Mouse (Mus musculus): ENCODE data around the gene Adam19. TPM values are rescaled to one million over a fixed set of nuclear protein-coding genes. Genes with fewer than 3 reads are reported as not detected.
"Not testable (repeated sequence)": the region's sequence is repeated elsewhere in the genome, so short reads cannot be mapped to it uniquely, and the experiment has no call there.

Gene Adam19
- polyA plus RNA-seq, 1 experiment from 2014 or later: 6.5 TPM

DNA sequence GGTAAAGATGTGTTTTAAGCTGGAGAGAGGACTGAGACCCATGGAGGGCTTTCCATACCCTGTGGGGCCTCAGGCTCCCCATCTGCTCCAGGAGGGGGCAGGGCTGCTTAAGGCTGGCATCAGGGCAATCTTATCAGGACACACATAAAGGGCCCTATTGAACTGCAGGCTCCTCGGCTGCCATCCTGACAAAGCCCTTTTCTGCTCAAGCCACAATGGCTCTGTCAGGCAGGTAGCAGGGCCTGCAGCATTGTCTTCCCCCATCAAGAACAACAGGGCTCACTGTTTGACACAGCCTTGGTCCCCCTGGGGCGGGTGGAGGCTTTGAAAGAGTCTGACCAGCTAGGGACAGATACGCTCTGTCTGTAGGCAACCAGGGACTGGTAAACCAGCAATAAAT lies 114.1 kb downstream of the Adam19 start:
- DNase-seq (ENCODE audit: low spot score) (no peak), ATAC-seq (replicated peaks; ENCODE audit: low FRiP score, low read depth) (no peak)
- no peak for TF ChIP-seq CTCF (IDR thresholded peaks at IDR 0.05; ENCODE audit: low read depth)
- Histone ChIP-seq H3K4me1 (replicated peaks; ENCODE audit: insufficient read depth, low read length) (no peaks in the 10 kb centered on the region), H3K9ac (ENCODE audit: low read depth, low read length) (no peak overlapping the region), H3K27me3 (ENCODE audit: insufficient read depth, low read length) (no peaks in the 10 kb centered on the region), H3K4me2 (ENCODE audit: low read length) (no peak overlapping the region), H3K36me3 (ENCODE audit: insufficient read depth, low read length) (no peaks in the 10 kb centered on the region), H3K27ac (no peak overlapping the region), H3K4me3 (replicated peaks; ENCODE audit: low read depth, low read length) (no peak overlapping the region), H3K9me3 (replicated peaks; ENCODE audit: low read length) (no peaks in the 10 kb centered on the region)
- WGBS: 75% methylated on average over 3 of the region's 3 CpGs

DNA sequence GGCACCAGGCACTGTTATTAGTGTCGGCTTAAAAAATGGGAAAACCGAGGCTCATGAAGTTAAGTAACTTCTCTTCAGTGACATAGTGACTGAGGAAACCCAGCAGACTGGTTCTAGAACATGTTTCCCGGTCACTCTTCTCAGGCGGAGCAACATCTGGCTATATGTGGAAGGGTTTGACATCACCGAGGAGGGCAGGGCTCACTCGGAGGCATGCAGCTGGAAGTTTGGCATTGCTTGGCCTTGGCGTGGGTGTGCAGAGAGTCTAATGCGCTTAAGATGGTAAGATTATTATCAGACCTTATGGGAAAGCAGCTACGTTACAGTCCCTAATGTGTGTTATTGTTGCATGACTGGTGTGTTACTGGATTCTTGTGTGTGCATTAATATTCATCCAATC lies 116.3 kb downstream of the Adam19 start:
- Histone ChIP-seq H3K9ac (ENCODE audit: low read depth, low read length) (no peak overlapping the region), H3K9me3 (replicated peaks; ENCODE audit: low read length) (no peaks in the 10 kb centered on the region), H3K4me2 (ENCODE audit: low read length) (no peak overlapping the region), H3K36me3 (ENCODE audit: insufficient read depth, low read length) (no peaks in the 10 kb centered on the region), H3K27me3 (ENCODE audit: insufficient read depth, low read length) (no peaks in the 10 kb centered on the region), H3K27ac (no peak overlapping the region), H3K4me3 (replicated peaks; ENCODE audit: low read depth, low read length) (no peak overlapping the region), H3K4me1 (replicated peaks; ENCODE audit: insufficient read depth, low read length) (no peaks in the 10 kb centered on the region)
- DNase-seq (ENCODE audit: low spot score) (no peak), ATAC-seq (replicated peaks; ENCODE audit: low FRiP score, low read depth) (no peak)
- TF ChIP-seq CTCF (IDR thresholded peaks at IDR 0.05; ENCODE audit: low read depth): no peak
- WGBS: 88% methylated on average over 9 of the region's 9 CpGs

GRCm38 (mm10) chr11:46176155-46176554 lies 120.4 kb downstream of the Adam19 start:
- no peak for ATAC-seq (replicated peaks; ENCODE audit: low FRiP score, low read depth)
- no peak for DNase-seq (ENCODE audit: low spot score)
- TF ChIP-seq CTCF (IDR thresholded peaks at IDR 0.05; ENCODE audit: low read depth): no peak
- H3K4me3 ChIP-seq (replicated peaks; ENCODE audit: low read depth, low read length): no peak overlapping the region
- no peaks in the 10 kb centered on the region for H3K9me3 ChIP-seq (replicated peaks; ENCODE audit: low read length)
- no peak overlapping the region for H3K9ac ChIP-seq (ENCODE audit: low read depth, low read length)
- no peaks in the 10 kb centered on the region for H3K4me1 ChIP-seq (replicated peaks; ENCODE audit: insufficient read depth, low read length)
- H3K36me3 ChIP-seq (ENCODE audit: insufficient read depth, low read length): no peaks in the 10 kb centered on the region
- H3K27ac ChIP-seq: no peak overlapping the region
- no peak overlapping the region for H3K4me2 ChIP-seq (ENCODE audit: low read length)
- no peaks in the 10 kb centered on the region for H3K27me3 ChIP-seq (ENCODE audit: insufficient read depth, low read length)
- 77% methylated on average over 6 of the region's 6 CpGs for WGBS

DNA sequence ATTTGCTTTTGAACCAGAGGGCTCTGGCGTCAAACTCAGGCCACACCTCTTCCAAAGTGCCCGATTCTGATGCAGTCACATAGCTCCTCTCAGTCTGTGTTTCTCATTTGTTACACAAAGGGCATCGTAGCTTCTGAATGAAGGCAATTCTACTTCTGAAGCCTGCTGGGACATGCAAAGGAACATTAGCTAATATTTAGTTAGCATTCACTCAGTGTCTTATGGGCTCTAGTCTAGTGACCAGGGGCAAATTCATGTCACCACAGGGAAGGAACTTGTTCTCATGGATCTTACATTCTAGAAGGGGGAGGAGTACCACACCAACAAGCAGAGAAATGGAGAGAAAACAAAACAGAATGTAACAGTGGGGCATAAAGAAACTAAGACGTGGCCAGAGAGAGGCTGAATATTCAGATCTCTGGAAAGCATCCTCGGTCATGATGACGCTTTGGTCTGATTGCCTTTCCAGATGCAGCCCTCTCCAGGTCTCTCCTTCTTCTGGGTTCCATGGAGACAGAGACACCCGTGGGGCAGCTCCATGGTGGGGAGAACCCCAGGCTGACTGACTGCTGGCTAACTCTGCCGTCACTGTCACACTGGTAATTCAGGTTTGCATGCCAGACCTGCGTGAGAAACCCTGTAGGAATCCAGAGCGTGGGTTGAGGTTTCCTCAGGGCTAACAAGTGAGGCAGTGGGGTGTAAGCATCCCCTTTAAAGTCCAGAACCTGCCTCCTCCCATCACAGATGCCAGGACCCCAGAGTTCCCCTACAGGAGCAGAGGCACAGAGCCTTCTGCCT lies 121.7 kb downstream of the Adam19 start:
- Histone ChIP-seq H3K36me3 (ENCODE audit: insufficient read depth, low read length) (no peaks in the 10 kb centered on the region), H3K27me3 (ENCODE audit: insufficient read depth, low read length) (no peaks in the 10 kb centered on the region), H3K4me1 (replicated peaks; ENCODE audit: insufficient read depth, low read length) (no peaks in the 10 kb centered on the region), H3K9me3 (replicated peaks; ENCODE audit: low read length) (no peaks in the 10 kb centered on the region), H3K4me3 (replicated peaks; ENCODE audit: low read depth, low read length) (no peak overlapping the region), H3K9ac (ENCODE audit: low read depth, low read length) (no peak overlapping the region), H3K4me2 (ENCODE audit: low read length) (no peak overlapping the region), H3K27ac (no peak overlapping the region)
- TF ChIP-seq CTCF (IDR thresholded peaks at IDR 0.05; ENCODE audit: low read depth): no peak
- ATAC-seq (replicated peaks; ENCODE audit: low FRiP score, low read depth) (no peak), DNase-seq (ENCODE audit: low spot score) (no peak)
- 77% methylated on average over 10 of the region's 10 CpGs for WGBS

DNA sequence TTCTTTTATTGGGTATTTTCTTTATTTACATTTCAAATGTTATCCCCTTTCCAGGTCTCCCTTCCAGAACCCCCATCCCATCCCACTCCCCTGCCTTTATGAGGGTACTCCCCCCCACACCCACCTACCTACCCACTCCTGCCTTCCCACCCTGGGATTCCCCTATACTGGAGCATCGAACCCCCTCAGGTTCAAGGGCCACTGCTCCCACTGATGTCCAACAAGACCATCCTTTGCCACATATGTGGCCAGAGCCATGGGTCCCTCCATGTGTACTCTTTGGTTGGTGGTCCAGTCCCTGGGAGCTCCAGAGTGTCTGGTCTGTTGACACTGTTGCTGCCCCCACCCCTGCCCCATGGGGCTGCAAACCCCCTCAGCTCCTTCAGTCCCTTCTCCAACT lies 126.2 kb downstream of the Adam19 start:
- H3K4me3 ChIP-seq (replicated peaks; ENCODE audit: low read depth, low read length); H3K4me1 ChIP-seq (replicated peaks; ENCODE audit: insufficient read depth, low read length): not testable (repeated sequence)
- 100% methylated on average over 1 of the region's 1 CpGs for WGBS

DNA sequence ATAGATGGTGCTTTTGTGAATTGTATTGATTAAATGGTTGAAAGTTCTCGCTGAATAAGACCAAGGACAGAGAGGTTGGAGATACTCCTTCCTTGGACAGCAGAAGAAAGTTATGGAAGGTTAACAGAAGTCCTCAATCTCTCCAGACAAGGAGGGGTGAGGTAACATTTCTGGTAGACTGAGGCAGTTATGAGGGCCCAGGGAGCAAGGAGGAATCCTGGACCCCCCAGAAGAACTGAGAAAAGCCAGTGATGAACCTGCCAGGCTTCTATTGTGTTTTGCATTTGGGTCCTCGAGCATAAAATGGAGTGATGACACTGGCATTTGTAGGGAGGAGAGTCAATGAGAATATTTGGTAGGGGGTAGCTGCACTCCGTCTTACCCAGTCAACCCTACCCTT lies 129.2 kb downstream of the Adam19 start:
- Histone ChIP-seq H3K4me3 (replicated peaks; ENCODE audit: low read depth, low read length) (no peak overlapping the region), H3K27me3 (ENCODE audit: insufficient read depth, low read length) (no peaks in the 10 kb centered on the region), H3K9me3 (replicated peaks; ENCODE audit: low read length) (no peaks in the 10 kb centered on the region), H3K36me3 (ENCODE audit: insufficient read depth, low read length) (no peaks in the 10 kb centered on the region), H3K4me1 (replicated peaks; ENCODE audit: insufficient read depth, low read length) (no peaks in the 10 kb centered on the region), H3K4me2 (ENCODE audit: low read length) (no peak overlapping the region), H3K9ac (ENCODE audit: low read depth, low read length) (no peak overlapping the region), H3K27ac (no peak overlapping the region)
- no peak for DNase-seq (ENCODE audit: low spot score)
- WGBS: 81% methylated on average over 3 of the region's 3 CpGs
- no peak for ATAC-seq (replicated peaks; ENCODE audit: low FRiP score, low read depth)
- TF ChIP-seq CTCF (IDR thresholded peaks at IDR 0.05; ENCODE audit: low read depth): no peak

More for the DNA sequence above, 126.2 kb downstream of the Adam19 start:
- not testable (repeated sequence) for H3K9ac ChIP-seq (ENCODE audit: low read depth, low read length); H3K36me3 ChIP-seq (ENCODE audit: insufficient read depth, low read length); H3K4me2 ChIP-seq (ENCODE audit: low read length); H3K27ac ChIP-seq; H3K9me3 ChIP-seq (replicated peaks; ENCODE audit: low read length); ATAC-seq (replicated peaks; ENCODE audit: low FRiP score, low read depth); H3K27me3 ChIP-seq (ENCODE audit: insufficient read depth, low read length); DNase-seq (ENCODE audit: low spot score)

DNA sequence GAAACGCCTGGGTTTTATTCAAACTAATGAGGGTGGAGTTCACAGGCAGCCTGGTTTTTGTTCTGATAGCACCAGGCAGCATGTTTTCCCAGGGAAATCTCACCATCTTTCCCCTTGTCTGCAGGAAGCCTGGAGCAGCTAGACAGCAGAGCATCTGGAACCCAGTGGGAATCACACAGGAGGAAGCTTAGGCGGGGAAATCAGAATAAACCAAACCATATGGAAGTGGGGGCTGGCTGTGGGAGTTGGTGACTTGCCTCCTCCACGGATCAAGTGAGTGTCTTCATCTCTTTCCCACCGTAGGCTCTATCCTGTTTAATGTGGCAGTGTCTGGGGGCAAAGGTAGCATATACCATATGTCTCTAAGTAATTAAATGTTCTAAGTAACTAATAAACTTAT lies 129.7 kb downstream of the Adam19 start:
- no peak overlapping the region for H3K4me2 ChIP-seq (ENCODE audit: low read length)
- H3K4me1 ChIP-seq (replicated peaks; ENCODE audit: insufficient read depth, low read length): no peaks in the 10 kb centered on the region
- H3K9ac ChIP-seq (ENCODE audit: low read depth, low read length): no peak overlapping the region
- H3K27ac ChIP-seq: no peak overlapping the region
- TF ChIP-seq CTCF (IDR thresholded peaks at IDR 0.05; ENCODE audit: low read depth): no peak
- no peak overlapping the region for H3K4me3 ChIP-seq (replicated peaks; ENCODE audit: low read depth, low read length)
- H3K27me3 ChIP-seq (ENCODE audit: insufficient read depth, low read length): no peaks in the 10 kb centered on the region
- DNase-seq (ENCODE audit: low spot score) (no peak), ATAC-seq (replicated peaks; ENCODE audit: low FRiP score, low read depth) (no peak)
- no peaks in the 10 kb centered on the region for H3K9me3 ChIP-seq (replicated peaks; ENCODE audit: low read length)
- 17% methylated on average over 4 of the region's 4 CpGs for WGBS
- H3K36me3 ChIP-seq (ENCODE audit: insufficient read depth, low read length): no peaks in the 10 kb centered on the region
